22 mouse cellular contexts compared by ENCODE assay signal in the genomic region with DNA sequence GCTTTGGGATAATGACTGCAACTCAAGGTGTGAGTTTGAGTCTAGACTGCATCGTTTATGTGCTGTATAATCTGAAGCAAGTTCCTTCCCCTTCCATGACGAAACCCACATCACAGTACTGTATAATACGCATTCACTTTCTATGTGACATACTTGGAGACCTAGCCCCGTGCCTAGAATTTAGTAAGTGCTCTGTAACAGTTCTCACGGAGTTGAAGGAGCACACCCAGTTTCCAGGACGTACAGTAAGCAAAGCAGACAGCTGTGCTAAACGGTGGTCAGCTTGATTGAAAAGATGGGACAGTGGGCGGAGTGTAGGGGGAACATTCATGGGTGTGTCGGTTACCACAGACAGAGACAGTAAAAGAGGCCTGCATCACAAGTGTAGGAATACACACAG. TPM values are rescaled to one million over a fixed set of nuclear protein-coding genes. Genes with fewer than 3 reads are reported as not detected.
A peak's percentile ranks its signal among the peaks of the same experiment; 100 is the strongest.
DNase-seq lines count a peak whose midpoint lies in the region; ATAC-seq and TF ChIP-seq lines count a peak whose summit lies in the region.
"Had no signal": no experiment of that assay in that cellular context is flagged by ENCODE, and none has a peak within 500 bp of the region (broad histone marks: within the 10 kb centered on the region; RNA-seq: fewer than 3 reads in every experiment).

No protein-coding gene starts in this region.

- H3K4me3 ChIP-seq in heart, embryonic 12.5 days: no peak overlapping the region
- H3K4me3 ChIP-seq in hindbrain, embryonic 15.5 days: no peak overlapping the region
- H3K4me3 ChIP-seq in hindbrain, embryonic 10.5 days: no peak overlapping the region
- no peak overlapping the region for H3K4me3 ChIP-seq in C2C12 (ENCODE audit: insufficient read depth, poor library complexity, severe bottlenecking)
- no peak overlapping the region for H3K4me3 ChIP-seq in cortical plate, adult 2 months (ENCODE audit: insufficient read depth, low read length)
- H3K4me3 ChIP-seq: embryonic facial prominence, embryonic 10.5 days; forebrain, embryonic 13.5 days; limb, embryonic 10.5 days; midbrain, embryonic 12.5 days had no signal

- 81% methylated on average over 9 of the region's 9 CpGs for WGBS in heart, embryonic 12.5 days
- 90% methylated on average over 9 of the region's 9 CpGs for WGBS in hindbrain, embryonic 15.5 days
- WGBS in hindbrain, embryonic 10.5 days: 90% methylated on average over 9 of the region's 9 CpGs

- intact Hi-C loops in heart, postnatal 36 days (cut with DNase I): loop anchor here (2.0 kb wide), 1 partner anchor 73 kb away; no protein-coding TSS in a partner anchor

- no peak for TF ChIP-seq CTCF in C2C12 (IDR thresholded peaks at IDR 0.05; ENCODE audit: control insufficient read depth, insufficient read depth, insufficient read length)
- TF ChIP-seq CTCF in cortical plate, adult 2 months (IDR thresholded peaks at IDR 0.05; ENCODE audit: extremely low read depth, insufficient read depth, low read length): no peak

- H3K4me2 ChIP-seq in heart, embryonic 12.5 days: no peak overlapping the region
- no peak overlapping the region for H3K4me2 ChIP-seq in hindbrain, embryonic 15.5 days
- H3K4me2 ChIP-seq: midbrain, embryonic 12.5 days had no signal

- no peak overlapping the region for H3ac ChIP-seq in C2C12 (ENCODE audit: control insufficient read depth, insufficient read length, low read depth)

- peaks cover 37% of the 10 kb centered on the region for H3K4me1 ChIP-seq in heart, embryonic 12.5 days (replicated peaks)
- peaks cover 32% of the 10 kb centered on the region for H3K4me1 ChIP-seq in hindbrain, embryonic 15.5 days (replicated peaks)
- H3K4me1 ChIP-seq in hindbrain, embryonic 10.5 days (replicated peaks): peaks cover 24% of the 10 kb centered on the region
- peaks cover 18% of the 10 kb centered on the region for H3K4me1 ChIP-seq in cortical plate, adult 2 months (ENCODE audit: control insufficient read depth, insufficient read depth, low read length)
- H3K4me1 ChIP-seq: limb, embryonic 10.5 days had no signal

- no peak overlapping the region for H3K9ac ChIP-seq in heart, embryonic 12.5 days
- H3K9ac ChIP-seq in hindbrain, embryonic 15.5 days: no peak overlapping the region
- H3K9ac ChIP-seq: forebrain, embryonic 13.5 days; liver, postnatal 0 days; midbrain, embryonic 12.5 days had no signal

- no peaks in the 10 kb centered on the region for H3K9me3 ChIP-seq in heart, embryonic 12.5 days (replicated peaks)
- H3K9me3 ChIP-seq in hindbrain, embryonic 15.5 days: no peaks in the 10 kb centered on the region
- H3K9me3 ChIP-seq in hindbrain, embryonic 10.5 days: no peaks in the 10 kb centered on the region
- H3K9me3 ChIP-seq: embryonic facial prominence, embryonic 10.5 days; forebrain, embryonic 13.5 days; limb, embryonic 10.5 days; midbrain, embryonic 12.5 days had no signal

- no peak for ATAC-seq in heart, embryonic 12.5 days (ENCODE audit: insufficient number of reproducible peaks, low FRiP score)
- no peak for ATAC-seq in hindbrain, embryonic 15.5 days (ENCODE audit: low FRiP score, low read depth)
- no peak for ATAC-seq in cerebellum, adult (ENCODE audit: insufficient number of reproducible peaks, low FRiP score, low TSS enrichment)
- ATAC-seq: liver, postnatal 0 days had no signal

- DNase-seq in heart, postnatal 36 days: no peak
- DNase-seq in hindbrain, embryonic 10.5 days (ENCODE audit: low spot score): no peak
- no peak for DNase-seq in right cerebral cortex, postnatal 10 days (ENCODE audit: low spot score in 2 of 2)
- DNase-seq: adrenal gland, postnatal 36 days; cerebellum, adult 8-10 months; kidney, adult 8-10 months; kidney, postnatal 25 days; layer of hippocampus, adult 9-11 months; liver, postnatal 0 days; lung, postnatal 10 days; right cerebral cortex, postnatal 4 days had no signal

- no peaks in the 10 kb centered on the region for H3K27me3 ChIP-seq in heart, embryonic 12.5 days (replicated peaks)
- no peaks in the 10 kb centered on the region for H3K27me3 ChIP-seq in hindbrain, embryonic 15.5 days
- no peaks in the 10 kb centered on the region for H3K27me3 ChIP-seq in hindbrain, embryonic 10.5 days (ENCODE audit: insufficient read depth, poor library complexity, severe bottlenecking)
- H3K27me3 ChIP-seq in C2C12 (ENCODE audit: control insufficient read depth, insufficient read depth, insufficient read length): no peaks in the 10 kb centered on the region
- H3K27me3 ChIP-seq: forebrain, embryonic 13.5 days; midbrain, embryonic 12.5 days had no signal

- TF ChIP-seq POLR2A in cortical plate, adult 2 months (IDR thresholded peaks at IDR 0.05; ENCODE audit: extremely low read depth, insufficient read depth, low read length): no peak

- H3K79me2 ChIP-seq in C2C12 (ENCODE audit: control insufficient read depth, insufficient read depth): no peaks in the 10 kb centered on the region

- H3K27ac ChIP-seq in heart, embryonic 12.5 days (ENCODE audit: poor library complexity, severe bottlenecking): peak overlapping the region; percentile 89; the same call in 1 of the 2 replicates
- H3K27ac ChIP-seq in hindbrain, embryonic 15.5 days (replicated peaks): 0 out of 2 replicates have a peak overlapping the region, but pooled peaks have one; percentile 42
- no peak overlapping the region for H3K27ac ChIP-seq in hindbrain, embryonic 10.5 days
- H3K27ac ChIP-seq in cortical plate, adult 2 months (ENCODE audit: insufficient read depth, low read length): peak overlapping the region; percentile 35; the same call in 1 of the 2 replicates
- H3K27ac ChIP-seq: embryonic facial prominence, embryonic 10.5 days; limb, embryonic 10.5 days; midbrain, embryonic 12.5 days; stomach, postnatal 0 days had no signal

- no peaks in the 10 kb centered on the region for H3K79me3 ChIP-seq in C2C12 (ENCODE audit: low read depth)

- H3K36me3 ChIP-seq in heart, embryonic 12.5 days: no peaks in the 10 kb centered on the region
- no peaks in the 10 kb centered on the region; the same call in 1 of the 2 replicates for H3K36me3 ChIP-seq in hindbrain, embryonic 15.5 days
- no peaks in the 10 kb centered on the region for H3K36me3 ChIP-seq in hindbrain, embryonic 10.5 days
- H3K36me3 ChIP-seq in C2C12 (ENCODE audit: control insufficient read depth, insufficient read depth): no peaks in the 10 kb centered on the region
- H3K36me3 ChIP-seq: embryonic facial prominence, embryonic 10.5 days; G1E; limb, embryonic 10.5 days; midbrain, embryonic 12.5 days had no signal

TF ChIP-seq in C2C12, 6 proteins besides CTCF, POLR2A, EP300 and RAD21:
- TF ChIP-seq USF1 (IDR thresholded peaks at IDR 0.05; ENCODE audit: low read depth): no peak
- no peak for TF ChIP-seq MAX (IDR thresholded peaks at IDR 0.05)
- peak; percentile 77 for TF ChIP-seq MYOD1 (IDR thresholded peaks at IDR 0.05; ENCODE audit: control insufficient read depth, insufficient read length, low read depth)
- no peak for TF ChIP-seq CEBPB (IDR thresholded peaks at IDR 0.05; ENCODE audit: low read depth)
- no peak for TF ChIP-seq FOSL1 (IDR thresholded peaks at IDR 0.05; ENCODE audit: insufficient read depth, low read length, poor library complexity, severe bottlenecking)
- no peak for TF ChIP-seq MYOG (IDR thresholded peaks at IDR 0.05; ENCODE audit: control insufficient read depth, extremely low read depth, insufficient read length)

RNA-seq across cellular contexts. Expression of gene Enpp5, which starts 51.3 kb away (rescaled TPM):
- 13.8 and 14.6 TPM in 2 replicates for polyA plus RNA-seq in heart, embryonic 12.5 days (2016; fragmentation: Nextera tagmentation; extraction: Ambion mirVana)
- 10 to 100 TPM; 11.9 to 13.4 TPM for total RNA-seq in heart, postnatal 36 days (2021)
- polyA plus RNA-seq in hindbrain, embryonic 15.5 days (2015; fragmentation: Nextera tagmentation; extraction: Ambion mirVana): 105 and 116 TPM in 2 replicates
- polyA plus RNA-seq in hindbrain, embryonic 10.5 days (2016; fragmentation: Nextera tagmentation; extraction: Ambion mirVana): 9.2 and 17.1 TPM in 2 replicates
- 0.34 TPM for polyA plus RNA-seq in C2C12 (2012; fragmentation: generic; extraction: Trizol)
- polyA plus RNA-seq in cortical plate, adult 2 months (2012; rRNA removed): 204 and 216 TPM in 2 replicates
- polyA plus RNA-seq: G1E had no signal
